Mouse (Mus musculus) embryo, embryonic 9.5 days (tissue): ENCODE data around the gene Il22ra2.
"Not testable (repeated sequence)": the region's sequence is repeated elsewhere in the genome, so short reads cannot be mapped to it uniquely, and the experiment has no call there.

Experiments used
- DNase-seq: peaks from one replicate; pipeline ENCODE4 v3.0.0-alpha.2; 2017; ENCODE audit errors: extremely low spot score

Gene Il22ra2

DNA sequence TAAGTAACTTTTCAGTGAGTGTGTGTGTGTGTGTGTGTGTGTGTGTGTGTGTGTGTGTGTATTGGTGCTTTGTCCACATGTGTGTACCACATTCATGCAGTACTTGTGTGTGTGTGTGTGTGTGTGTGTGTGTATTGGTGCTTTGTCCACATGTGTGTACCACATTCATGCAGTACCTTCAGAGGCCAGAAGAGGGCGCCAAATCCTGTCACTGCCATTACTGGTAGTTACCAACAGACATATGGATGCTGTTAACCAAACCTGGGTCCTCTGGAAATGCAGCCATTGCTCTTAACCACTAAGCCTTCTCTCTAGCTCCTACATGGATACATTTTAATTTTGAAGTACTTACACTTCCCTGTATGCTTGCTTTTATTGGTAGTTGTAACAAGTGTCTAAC lies 20.3 kb upstream of the Il22ra2 start:
- DNase-seq = not testable (repeated sequence)

DNA sequence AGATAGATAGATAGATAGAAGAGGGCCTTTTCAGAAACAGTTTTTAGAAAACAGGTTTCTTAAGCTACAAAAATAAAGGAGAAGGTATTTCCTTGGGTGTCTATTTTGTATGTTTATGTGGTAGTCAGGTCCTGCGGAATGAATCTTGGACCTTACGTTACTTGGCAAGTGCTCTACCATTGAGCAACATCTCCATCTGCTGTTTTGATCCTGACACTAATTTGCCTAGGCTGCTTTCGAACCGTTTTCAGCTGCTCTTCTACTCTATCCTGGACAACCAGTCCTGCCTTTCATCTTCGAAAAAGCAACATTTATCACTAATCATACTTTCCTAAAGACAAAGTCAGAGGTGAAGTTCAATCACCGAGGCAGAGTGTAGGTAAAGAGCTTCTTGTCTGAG lies 18.6 kb upstream of the Il22ra2 start:
- DNase-seq = no peak

DNA sequence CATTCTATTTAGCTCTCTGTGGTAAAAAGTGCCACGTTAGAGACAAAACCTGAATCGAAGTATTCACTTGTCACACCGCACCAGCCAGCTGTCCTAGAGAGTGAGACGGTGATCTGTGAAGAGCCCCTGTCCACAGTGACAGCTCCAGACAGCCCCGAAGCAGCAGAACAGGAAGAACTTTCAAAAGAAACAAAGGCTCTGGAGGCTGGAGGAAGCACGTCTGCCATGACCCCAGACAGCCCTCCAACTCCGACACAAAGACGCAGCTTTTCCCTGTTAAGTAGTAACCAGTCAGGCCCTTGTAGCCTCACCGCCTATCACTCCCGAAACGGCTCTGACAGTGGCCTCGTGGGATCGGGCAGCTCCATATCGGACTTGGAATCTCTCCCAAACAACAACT lies 12.7 kb upstream of the Il22ra2 start:
- DNase-seq = peak; percentile 9

DNA sequence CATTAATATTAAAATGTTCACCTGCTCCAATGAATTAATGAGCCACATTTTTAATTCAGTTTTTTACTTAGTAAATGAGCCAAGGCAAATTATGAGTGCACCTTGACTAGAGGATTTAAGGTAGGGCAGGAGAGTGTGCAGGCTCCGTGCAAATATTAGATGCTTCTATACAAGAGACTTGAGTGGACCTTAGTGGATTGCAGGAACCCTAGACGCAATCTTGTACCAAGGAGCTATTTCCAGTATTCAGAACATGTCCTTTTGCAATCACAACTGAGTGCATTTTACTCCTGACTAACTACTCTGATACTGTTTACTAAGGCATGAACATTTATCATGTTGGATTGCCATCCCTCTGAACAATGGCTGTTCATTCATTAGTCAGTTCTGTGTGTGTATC lies 10.2 kb upstream of the Il22ra2 start:
- DNase-seq = no peak

DNA sequence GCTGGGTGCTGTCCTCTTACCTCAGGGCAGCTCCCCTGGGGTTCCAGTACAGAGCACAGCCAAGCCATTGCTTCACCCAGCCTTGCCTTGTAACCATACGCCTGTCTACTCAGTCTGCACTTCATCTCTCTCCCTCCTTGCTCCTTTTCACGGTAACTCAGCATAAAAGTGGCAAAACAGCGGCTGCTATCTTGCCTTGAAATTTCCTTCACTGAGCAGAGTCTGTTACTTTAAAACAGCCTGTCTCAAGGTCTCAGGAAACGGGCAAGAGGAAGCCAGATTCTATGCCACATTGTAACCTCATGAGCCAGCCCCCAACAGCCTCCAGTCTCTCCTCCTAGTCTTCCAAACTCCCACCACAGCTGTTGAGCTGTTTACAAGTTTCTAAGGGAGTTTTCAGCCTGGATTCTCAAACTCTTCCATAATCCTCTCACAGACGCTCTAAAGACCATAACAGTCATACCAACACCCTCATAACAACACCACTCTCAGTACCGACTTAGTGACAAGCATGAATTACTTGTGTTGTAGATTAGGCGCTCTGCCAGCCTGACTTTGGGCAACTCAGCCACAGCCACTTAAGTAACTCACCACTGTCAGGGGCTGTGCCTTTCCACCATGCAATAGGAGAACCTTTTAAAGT lies 8.6 kb upstream of the Il22ra2 start:
- DNase-seq = no peak

DNA sequence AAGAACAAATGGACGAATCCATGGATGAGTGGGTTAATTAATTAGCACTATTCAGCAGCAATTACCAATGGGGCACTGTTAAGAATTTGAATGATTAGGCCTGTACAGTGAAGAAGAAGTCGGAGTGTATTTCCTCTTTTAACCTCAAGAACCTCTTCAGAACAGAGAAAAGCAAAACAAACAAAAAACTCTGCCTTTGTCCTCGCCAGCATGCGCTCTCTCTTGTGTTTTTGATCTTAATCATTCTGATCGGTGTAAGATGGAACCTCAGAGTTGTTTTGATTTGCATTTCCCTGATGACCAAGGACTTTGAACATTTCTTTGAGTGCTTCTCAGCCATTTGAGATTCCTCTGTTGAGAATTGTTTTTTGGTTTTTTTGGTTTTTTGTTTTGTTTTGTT lies 2.1 kb upstream of the Il22ra2 start:
- DNase-seq = no peak

DNA sequence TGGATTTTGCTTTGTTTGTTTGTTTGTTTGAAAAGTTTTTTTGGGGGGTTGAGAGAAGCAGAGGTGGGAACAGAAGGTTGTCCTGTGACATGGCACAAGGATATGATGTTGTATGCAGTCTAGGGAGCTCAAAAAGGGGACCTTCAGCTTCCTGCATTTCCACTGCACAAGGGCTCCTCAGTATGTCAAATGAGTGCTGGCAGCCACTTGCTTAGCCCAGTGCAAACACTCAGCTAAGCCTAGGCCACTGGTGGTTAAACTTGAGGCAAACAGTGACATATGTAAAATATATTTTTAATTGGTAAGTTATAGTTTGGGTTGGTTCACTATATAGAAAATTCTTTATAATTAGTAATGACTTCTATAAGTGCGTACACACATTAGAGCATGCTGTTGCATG lies 2.8 kb downstream of the Il22ra2 start:
- no peak for DNase-seq

DNA sequence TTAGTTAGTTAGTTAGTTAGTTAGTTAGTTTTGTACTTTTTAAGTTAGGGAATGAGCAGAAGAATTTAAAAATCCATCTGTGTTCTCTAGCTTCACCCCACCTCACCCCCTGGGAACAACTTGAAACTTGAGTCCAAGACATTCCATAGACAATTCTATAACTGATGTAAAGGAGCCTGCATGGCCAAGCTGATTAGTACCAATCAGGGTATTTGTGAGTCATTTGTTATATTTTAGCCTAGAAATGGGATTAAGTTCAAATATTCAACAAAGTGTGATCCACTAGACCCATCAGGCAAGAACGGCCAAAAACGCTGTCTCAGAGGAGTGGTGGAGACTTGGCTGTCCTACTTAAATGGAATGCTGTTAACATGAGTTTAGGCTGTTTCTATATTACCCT lies 5.5 kb downstream of the Il22ra2 start:
- DNase-seq = no peak

DNA sequence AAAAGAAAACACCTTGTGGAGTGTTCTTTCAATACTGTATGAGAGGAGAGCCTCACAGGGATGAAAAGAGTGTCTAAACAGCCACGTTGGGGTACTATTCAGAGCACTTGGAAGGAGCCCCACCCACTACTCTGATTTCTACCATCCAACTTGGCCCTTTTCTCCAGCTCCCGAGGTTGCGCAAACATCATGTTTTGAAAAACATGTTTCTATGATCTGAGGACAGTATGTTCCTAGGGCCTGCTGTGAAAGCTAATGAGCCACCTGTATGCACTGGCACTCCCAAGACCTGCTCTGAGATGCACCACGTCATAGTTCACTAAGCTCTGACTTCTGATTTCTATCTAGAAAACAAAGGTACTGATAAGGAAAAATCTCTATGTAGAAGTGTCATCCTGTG lies 6.0 kb downstream of the Il22ra2 start:
- no peak for DNase-seq

DNA sequence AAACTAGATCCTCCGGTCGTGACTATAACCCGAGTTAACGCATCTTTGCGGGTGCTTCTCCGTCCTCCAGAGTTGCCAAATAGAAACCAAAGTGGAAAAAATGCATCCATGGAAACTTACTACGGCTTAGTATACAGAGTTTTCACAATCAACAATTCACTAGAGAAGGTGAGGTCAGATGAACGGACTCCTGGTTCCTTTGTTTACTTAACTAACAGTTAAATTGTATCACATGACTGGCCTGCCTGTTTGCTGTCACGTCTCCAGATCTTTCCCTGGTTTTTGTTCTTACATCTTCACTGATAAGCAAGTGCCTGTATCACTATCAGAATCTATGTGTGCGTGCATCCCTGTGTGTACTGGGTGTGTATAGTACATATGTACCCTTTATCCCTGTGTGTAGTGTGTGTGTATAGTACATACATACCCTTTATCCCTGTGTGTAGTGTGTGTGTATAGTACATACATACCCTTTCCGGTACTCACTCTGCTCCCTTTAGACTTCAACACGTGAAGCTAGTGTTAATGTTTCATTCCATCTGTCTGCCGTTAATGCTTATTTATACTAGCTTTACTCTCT lies 9.9 kb downstream of the Il22ra2 start:
- DNase-seq = no peak

DNA sequence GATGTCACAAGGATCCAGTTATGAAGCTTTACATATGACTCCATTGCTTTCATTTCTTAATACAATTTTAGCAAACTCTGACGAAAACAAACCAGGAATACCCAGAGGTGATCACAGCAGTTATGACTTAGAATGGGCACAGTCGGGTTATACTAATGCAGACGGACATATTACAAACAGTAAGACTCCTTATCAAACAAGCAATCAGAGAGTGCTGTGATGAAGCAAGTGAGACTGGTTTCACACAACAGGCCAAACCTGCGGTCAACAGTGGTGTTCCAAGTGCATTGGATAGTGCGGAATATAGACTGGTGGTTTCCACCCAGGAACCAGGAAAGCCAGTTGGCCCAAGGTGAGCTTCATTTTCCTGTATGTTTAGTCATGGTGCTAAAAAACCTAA lies 17.1 kb downstream of the Il22ra2 start:
- no peak for DNase-seq

DNA sequence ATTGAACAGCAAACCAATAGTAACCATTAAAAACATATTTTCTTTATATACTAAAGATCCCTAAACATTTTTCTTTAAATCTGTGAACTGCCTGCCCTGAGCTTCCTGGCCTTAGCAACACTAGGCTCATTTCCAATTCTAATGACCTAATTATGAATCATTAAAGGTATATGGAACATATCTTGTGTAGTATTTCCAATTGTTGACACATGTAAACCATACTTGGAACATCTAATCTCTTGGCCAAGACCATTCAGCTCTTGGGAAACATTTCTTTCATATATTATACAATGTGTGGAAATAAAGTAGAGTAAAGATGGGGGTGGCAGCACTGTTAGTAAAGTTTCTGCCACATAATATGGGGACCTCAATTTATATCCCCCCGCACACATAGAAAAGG lies 17.8 kb downstream of the Il22ra2 start:
- no peak for DNase-seq

DNA sequence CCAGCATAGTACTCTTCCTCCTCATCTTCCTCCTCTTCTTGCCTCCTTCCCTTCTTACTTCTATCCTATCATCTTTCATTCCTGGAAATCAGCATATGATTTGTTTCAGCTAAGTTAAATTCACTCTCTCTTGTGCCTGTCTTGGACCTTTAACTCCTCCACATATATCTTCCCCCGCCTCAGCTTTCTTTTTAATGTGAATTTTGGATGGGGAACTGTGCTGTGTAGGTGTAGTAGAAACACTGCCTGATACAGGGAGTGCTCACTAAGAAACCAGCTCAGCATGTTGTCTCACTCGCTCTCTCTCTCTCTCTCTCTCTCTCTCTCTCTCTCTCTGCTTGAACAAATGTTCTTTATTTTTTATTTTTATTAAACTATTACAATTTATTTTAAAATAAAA lies 23.3 kb downstream of the Il22ra2 start:
- DNase-seq = no peak

DNA sequence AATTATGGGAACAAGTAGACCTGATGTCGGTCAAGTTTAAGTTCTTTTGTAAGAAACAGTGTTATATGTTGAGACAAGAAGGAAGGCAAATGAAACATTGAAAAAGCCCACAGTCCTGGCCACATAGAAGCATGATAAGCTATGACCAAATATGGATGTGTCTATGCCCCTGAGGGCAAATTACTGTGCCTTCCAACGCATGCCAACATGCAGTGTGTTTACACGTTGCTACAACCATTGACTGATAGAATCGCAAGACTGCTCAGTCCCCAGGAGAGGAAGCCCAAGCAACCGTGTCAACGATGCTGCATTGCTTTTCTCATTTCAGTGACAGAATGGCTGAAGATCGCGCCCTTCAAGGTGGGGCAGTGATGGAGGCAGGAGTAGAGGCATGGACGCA lies 35.6 kb downstream of the Il22ra2 start:
- no peak for DNase-seq

DNA sequence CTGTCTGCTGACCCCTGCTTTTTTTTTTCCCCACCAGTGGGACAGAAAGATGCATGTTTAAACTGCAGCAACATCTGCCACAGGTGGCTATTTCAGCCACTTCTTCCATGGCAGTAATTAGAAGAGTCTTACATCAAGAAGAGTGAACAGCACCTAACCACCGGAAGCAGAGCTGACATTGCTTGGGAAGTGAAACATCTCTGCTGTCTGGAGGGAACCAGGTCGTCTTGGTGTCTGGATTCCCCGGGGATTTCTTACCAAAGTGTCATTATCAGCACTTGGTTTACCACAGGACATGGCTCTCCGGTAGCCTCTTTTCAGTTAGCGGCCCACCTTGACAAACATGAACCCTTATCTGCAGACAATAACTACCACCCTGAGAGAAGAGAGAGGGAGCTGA lies 38.2 kb downstream of the Il22ra2 start:
- DNase-seq = no peak

DNA sequence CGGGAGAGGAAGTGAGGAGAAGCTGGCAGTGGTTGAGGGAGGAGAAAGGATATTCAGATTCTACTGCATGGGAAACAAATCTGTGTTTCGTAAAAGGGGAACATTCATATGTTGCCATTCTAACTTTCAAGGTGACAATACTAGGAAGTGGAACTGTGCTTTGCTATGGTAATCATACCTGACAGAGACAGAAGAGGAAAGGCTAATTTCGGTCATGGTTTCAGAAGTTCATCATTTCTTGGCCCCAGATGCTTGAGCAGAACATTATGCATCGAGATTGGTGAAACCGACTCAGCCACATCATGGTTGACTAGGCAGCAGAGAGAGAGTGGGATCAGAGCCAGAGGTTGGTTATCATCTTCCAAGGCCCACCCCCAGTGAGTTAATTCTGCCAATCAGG lies 47.2 kb downstream of the Il22ra2 start:
- no peak for DNase-seq

DNA sequence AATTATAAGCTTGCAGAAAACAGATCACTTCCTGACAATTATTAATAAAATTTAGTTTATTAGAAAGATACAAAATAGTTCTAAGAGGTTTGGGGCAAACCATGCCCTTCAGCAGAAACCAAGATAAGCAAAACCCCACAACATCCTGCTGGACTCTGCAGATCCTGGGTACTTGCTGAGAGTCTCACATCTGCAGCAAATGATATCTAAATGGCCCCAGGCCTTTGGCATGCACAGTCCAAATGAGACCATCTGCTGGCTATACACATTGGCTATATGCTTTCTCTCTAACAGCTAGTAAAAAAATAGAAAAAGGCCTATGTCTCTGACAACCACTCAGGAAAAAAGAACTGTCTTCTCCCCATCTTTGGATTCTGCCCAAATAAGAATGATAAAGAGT lies 50.2 kb downstream of the Il22ra2 start:
- no peak for DNase-seq

DNA sequence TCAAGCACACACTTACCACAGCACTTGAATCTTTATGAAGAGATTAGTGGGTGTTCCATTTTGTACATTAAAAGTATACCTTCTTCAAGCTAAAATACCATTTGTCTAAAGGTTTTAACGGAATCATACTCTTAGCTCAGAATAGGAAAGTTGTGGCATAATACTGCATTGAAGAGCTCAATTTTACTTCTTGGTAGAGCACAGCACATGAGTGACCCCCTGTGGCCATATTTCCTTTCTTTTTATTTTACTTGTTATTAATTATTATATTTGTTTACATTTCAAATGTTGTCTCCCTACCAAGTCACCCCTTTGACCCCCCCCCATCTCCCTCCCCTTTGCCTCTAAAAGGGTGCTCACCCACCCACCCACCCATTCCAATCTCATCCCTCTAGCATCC lies 51.3 kb downstream of the Il22ra2 start:
- no peak for DNase-seq
